Mouse (Mus musculus): Measurements from ENCODE around the gene Itpk1.

DNA sequence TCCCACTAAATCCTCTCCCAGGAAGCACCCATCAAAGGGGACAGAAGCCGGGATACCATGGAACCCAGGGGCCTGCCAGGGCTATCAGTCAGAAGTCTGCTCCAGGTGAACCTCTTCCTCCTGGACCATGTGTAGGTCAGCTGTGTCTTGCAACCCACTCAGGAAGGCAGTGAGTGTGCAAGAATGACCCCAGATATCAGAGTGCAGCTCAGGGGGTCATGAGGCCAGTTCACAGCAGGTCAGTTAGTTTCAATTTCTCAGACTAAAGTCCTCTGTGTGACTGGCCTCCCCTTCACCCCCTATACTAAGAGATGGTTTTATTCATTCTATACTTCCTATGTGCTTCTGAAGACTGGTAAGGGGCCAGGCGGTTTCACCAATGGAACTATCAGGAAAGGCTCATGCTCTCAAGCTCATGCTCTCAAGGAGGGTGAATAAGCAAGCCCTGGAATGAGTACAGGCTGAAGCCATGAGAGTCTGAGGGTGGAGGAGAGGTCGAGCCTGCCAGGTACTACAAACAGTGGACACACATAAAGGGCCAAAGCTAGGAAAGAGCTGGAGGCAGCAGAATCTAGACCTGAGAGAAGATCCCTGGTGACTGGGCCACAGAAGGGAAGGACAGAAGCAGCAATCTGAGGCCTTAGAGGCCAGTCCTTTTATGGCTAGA, 19.9 kb downstream of the Itpk1 start:
- TF ChIP-seq POLR2A (IDR thresholded peaks at IDR 0.05; ENCODE audit: low read depth, low read length), result no peak
- no peak for TF ChIP-seq CTCF (IDR thresholded peaks at IDR 0.05; ENCODE audit: extremely low read depth, insufficient read length, insufficient replicate concordance, low read depth, low read length)

Measured in small intestine, adult 2 months (tissue).